Mouse (Mus musculus) bone marrow, adult 2 months (tissue): Measurements from ENCODE around the gene Mrpl42. TPM values are rescaled to one million over a fixed set of nuclear protein-coding genes. Genes with fewer than 3 reads are reported as not detected.

ENCODE experiments used
- H3K27ac ChIP-seq: fragments of 200-500 bp; 2 replicates; pipeline ENCODE4 v1.5.1; 2012; ENCODE audit warnings: low read depth, mild to moderate bottlenecking, control low read depth, inconsistent platforms, low read length; ENCODE audit not compliant: control insufficient read depth, poor library complexity, insufficient read depth
- H3K4me1 ChIP-seq: fragments of 200-500 bp; 2 replicates; pipeline ENCODE4 v1.6.1; 2011; ENCODE audit warnings: low read length; ENCODE audit not compliant: control insufficient read depth, insufficient read depth
- H3K4me3 ChIP-seq: fragments of 200-500 bp; replicated peaks from 2 replicates; pipeline ENCODE3; 2011; ENCODE audit warnings: mild to moderate bottlenecking, low read depth, low read length, control low read depth; ENCODE audit not compliant: control insufficient read depth
- CTCF ChIP-seq: fragments of 200-500 bp; IDR thresholded peaks from 2 replicates; pipeline ENCODE4 v1.5.1; 2011; ENCODE audit warnings: low read length, control low read depth; ENCODE audit not compliant: control insufficient read depth, insufficient read depth
- POLR2A ChIP-seq: fragments of 200-500 bp; IDR thresholded peaks from 2 replicates; pipeline ENCODE4 v1.6.1; 2011; ENCODE audit warnings: low read depth, mild to moderate bottlenecking, control low read depth, low read length, borderline replicate concordance; ENCODE audit not compliant: control insufficient read depth
- WGBS: fragments of 180-500 bp; shearing (Covaris S2); methylation state at CpG from one replicate; pipeline ENCODE4 v1.1.7; 2018; 5-methylcytosine and 5-hydroxymethylcytosine counted together
- polyA plus RNA-seq: library from polyadenylated mRNA; stranded (reverse); fragments of >200 nt; gene quantifications from 2 replicates; pipeline ENCODE4 v1.2.4, GENCODE M21; 2011; ENCODE audit warnings: low replicate concordance; ENCODE audit not compliant: missing spikeins, insufficient read depth, insufficient read length

Gene Mrpl42
- polyA plus RNA-seq, 1 experiment, result 80.9 TPM

GRCm38 (mm10) chr10:95494268-95494667, 7.5 kb downstream of the Mrpl42 start:
- Histone ChIP-seq H3K4me3 (no peak overlapping the region), H3K4me1 (no peaks in the 10 kb centered on the region), H3K27ac (no peak overlapping the region)
- no peak for TF ChIP-seq POLR2A
- TF ChIP-seq CTCF, result no peak
- WGBS, result 69% methylated on average over 5 of the region's 5 CpGs

GRCm38 (mm10) chr10:95489653-95490052, 12.1 kb downstream of the Mrpl42 start:
- TF ChIP-seq POLR2A, result no peak
- peak; percentile 44; the same call in 1 of the 2 replicates for TF ChIP-seq CTCF
- 67% methylated on average over 2 of the region's 2 CpGs for WGBS
- H3K4me1 ChIP-seq, result no peaks in the 10 kb centered on the region
- H3K4me3 ChIP-seq, result no peak overlapping the region
- no peak overlapping the region for H3K27ac ChIP-seq

- 83% methylated on average over 11 of the region's 11 CpGs for WGBS
- no peaks in the 10 kb centered on the region for H3K4me1 ChIP-seq
- no peak overlapping the region for H3K27ac ChIP-seq
- no peak overlapping the region for H3K4me3 ChIP-seq
- TF ChIP-seq POLR2A (no peak), CTCF (no peak)
These were observed 24.2 kb downstream of the Mrpl42 start for GRCm38 (mm10) chr10:95477516-95477915.

- Histone ChIP-seq H3K4me3 (no peak overlapping the region), H3K27ac (no peak overlapping the region), H3K4me1 (no peaks in the 10 kb centered on the region)
- 12% methylated on average over 10 of the region's 10 CpGs for WGBS
- TF ChIP-seq CTCF (peak; percentile 89), POLR2A (no peak)
These were observed 25.8 kb downstream of the Mrpl42 start for GRCm38 (mm10) chr10:95475923-95476322.

- no peak overlapping the region for H3K4me3 ChIP-seq
- H3K4me1 ChIP-seq, result no peaks in the 10 kb centered on the region
- TF ChIP-seq CTCF (no peak), POLR2A (no peak)
- 81% methylated on average over 11 of the region's 11 CpGs for WGBS
- no peak overlapping the region for H3K27ac ChIP-seq
These were observed 29.7 kb downstream of the Mrpl42 start for GRCm38 (mm10) chr10:95471889-95472547.

GRCm38 (mm10) chr10:95471186-95471585, 30.6 kb downstream of the Mrpl42 start:
- Histone ChIP-seq H3K27ac (no peak overlapping the region), H3K4me3 (no peak overlapping the region), H3K4me1 (no peaks in the 10 kb centered on the region)
- WGBS, result 67% methylated on average over 3 of the region's 3 CpGs
- TF ChIP-seq POLR2A (no peak), CTCF (no peak)

GRCm38 (mm10) chr10:95468894-95469293, 32.8 kb downstream of the Mrpl42 start:
- 78% methylated on average over 4 of the region's 4 CpGs for WGBS
- no peaks in the 10 kb centered on the region for H3K4me1 ChIP-seq
- TF ChIP-seq CTCF, result no peak
- TF ChIP-seq POLR2A, result no peak
- H3K4me3 ChIP-seq, result no peak overlapping the region
- no peak overlapping the region for H3K27ac ChIP-seq

GRCm38 (mm10) chr10:95465485-95465896, 36.2 kb downstream of the Mrpl42 start:
- no peak for TF ChIP-seq CTCF
- TF ChIP-seq POLR2A, result no peak
- WGBS, result 56% methylated on average over 4 of the region's 4 CpGs
- Histone ChIP-seq H3K4me3 (no peak overlapping the region), H3K4me1 (no peaks in the 10 kb centered on the region), H3K27ac (no peak overlapping the region)

GRCm38 (mm10) chr10:95464527-95464926, 37.2 kb downstream of the Mrpl42 start:
- TF ChIP-seq CTCF (no peak), POLR2A (no peak)
- WGBS, result 81% methylated on average over 6 of the region's 6 CpGs

More at GRCm38 (mm10) chr10:95464527-95464926, 37.2 kb downstream of the Mrpl42 start:
- Histone ChIP-seq H3K27ac (no peak overlapping the region), H3K4me1 (no peaks in the 10 kb centered on the region), H3K4me3 (no peak overlapping the region)
